Mouse (Mus musculus) frontal cortex, postnatal 25 days (tissue): ENCODE results near the gene Zfp454.

Experiments used
- DNase-seq, 2 experiments: peaks; one replicate each; pipeline ENCODE4 v3.0.0; 2022; ENCODE audit warnings: low spot score in 2 of 2

The Zfp454 gene

GRCm38 (mm10) chr11:50841023-50841735 is 46.3 kb downstream of the Zfp454 start, which contains the start of gene Zfp879:
TSS of gene Zfp879 (minus strand) at chr11:50841552.
- DNase-seq: peak; percentile 94

GRCm38 (mm10) chr11:50835727-50836126 is 51.7 kb downstream of the Zfp454 start:
- no peak for DNase-seq

GRCm38 (mm10) chr11:50827010-50827953 is 60.2 kb downstream of the Zfp454 start, which contains the start of gene Zfp354c:
TSS of gene Zfp354c (minus strand) at chr11:50827724.
- DNase-seq: peak; percentile 76 to 87

- no peak for DNase-seq
These were observed 61.2 kb downstream of the Zfp454 start for GRCm38 (mm10) chr11:50826214-50826613.
